Mouse (Mus musculus) spleen, postnatal 10 days (tissue): ENCODE data around the gene C2.
"Not testable (repeated sequence)": the region's sequence is repeated elsewhere in the genome, so short reads cannot be mapped to it uniquely, and the experiment has no call there.

Experiments used
- DNase-seq, 2 experiments: peaks; one replicate each; pipeline ENCODE4 v3.0.0; 2021 to 2022; ENCODE audit warnings: low spot score in 2 of 2

The C2 gene

GRCm38 (mm10) chr17:34910982-34911381 is 12.9 kb upstream of the C2 start:
- DNase-seq = no peak

- no peak for DNase-seq
Measured at GRCm38 (mm10) chr17:34902895-34903294, 4.8 kb upstream of the C2 start.

- DNase-seq = not testable (repeated sequence)
Measured at GRCm38 (mm10) chr17:34901948-34902347, 3.9 kb upstream of the C2 start.

- DNase-seq = not testable (repeated sequence)
Measured at GRCm38 (mm10) chr17:34900826-34901225, 2.8 kb upstream of the C2 start.

- DNase-seq = no peak
Measured at GRCm38 (mm10) chr17:34899890-34900243, 1.8 kb upstream of the C2 start.

- peak; percentile 51 to 55 for DNase-seq
Measured at GRCm38 (mm10) chr17:34899053-34899889, 1.2 kb upstream of the C2 start.

- peak in 1 of 2 experiments; percentile 39 for DNase-seq
Measured at GRCm38 (mm10) chr17:34898706-34899052, 614 bp upstream of the C2 start.

GRCm38 (mm10) chr17:34897373-34898159 is 499 bp downstream of the C2 start:
- DNase-seq = peak in 1 of 2 experiments; percentile 40

GRCm38 (mm10) chr17:34896366-34896765 is 1.7 kb downstream of the C2 start:
- DNase-seq = no peak

GRCm38 (mm10) chr17:34895724-34896123 is 2.3 kb downstream of the C2 start:
- no peak for DNase-seq

GRCm38 (mm10) chr17:34894801-34895530 is 3.1 kb downstream of the C2 start:
- peak; percentile 26 to 61 for DNase-seq

GRCm38 (mm10) chr17:34894074-34894597 is 3.9 kb downstream of the C2 start:
- DNase-seq = peak; percentile 76 to 92

GRCm38 (mm10) chr17:34893072-34893824 is 4.8 kb downstream of the C2 start:
- no peak for DNase-seq

GRCm38 (mm10) chr17:34891377-34891776 is 6.7 kb downstream of the C2 start:
- DNase-seq = no peak

- DNase-seq = no peak
Measured at GRCm38 (mm10) chr17:34890074-34890743, 7.9 kb downstream of the C2 start.

- DNase-seq = no peak
Measured at GRCm38 (mm10) chr17:34887942-34888341, 10.1 kb downstream of the C2 start.

GRCm38 (mm10) chr17:34885615-34886014 is 12.4 kb downstream of the C2 start:
- DNase-seq = no peak

- no peak for DNase-seq
Measured at GRCm38 (mm10) chr17:34884704-34885103, 13.4 kb downstream of the C2 start.

GRCm38 (mm10) chr17:34883332-34883731 is 14.7 kb downstream of the C2 start:
- DNase-seq = no peak

- no peak for DNase-seq
Measured at GRCm38 (mm10) chr17:34881683-34882310, 16.3 kb downstream of the C2 start, which contains the start of gene Gm20547. TSS of gene Gm20547 (minus strand) at chr17:34882042.
